Mouse (Mus musculus) cortical plate, adult 2 months (tissue): ENCODE measurements around the gene Ankrd34a. TPM values are rescaled to one million over a fixed set of nuclear protein-coding genes. Genes with fewer than 3 reads are reported as not detected.
A peak's percentile ranks its signal among the peaks of the same experiment; 100 is the strongest.

Source experiments
- H3K27ac ChIP-seq: fragments of 200-500 bp; 2 replicates; pipeline ENCODE4 v1.5.1; 2012; ENCODE audit warnings: low read length, control low read depth, inconsistent platforms; ENCODE audit not compliant: insufficient read depth
- H3K4me1 ChIP-seq: fragments of 200-500 bp; 2 replicates; pipeline ENCODE4 v1.6.1; 2011; ENCODE audit warnings: low read length; ENCODE audit not compliant: control insufficient read depth, insufficient read depth
- H3K4me3 ChIP-seq: fragments of 200-500 bp; 2 replicates; pipeline ENCODE4 v1.5.1; 2011; ENCODE audit warnings: mild to moderate bottlenecking, low read length, control low read depth; ENCODE audit not compliant: insufficient read depth
- CTCF ChIP-seq: fragments of 200-500 bp; IDR thresholded peaks from 2 replicates; pipeline ENCODE4 v1.5.1; 2011; ENCODE audit warnings: mild to moderate bottlenecking, control low read depth, low read length; ENCODE audit not compliant: insufficient read depth; ENCODE audit errors: extremely low read depth
- POLR2A ChIP-seq: fragments of 200-500 bp; IDR thresholded peaks from 2 replicates; pipeline ENCODE4 v1.6.1; 2011; ENCODE audit warnings: mild to moderate bottlenecking, low read length, control low read depth; ENCODE audit not compliant: insufficient read depth; ENCODE audit errors: extremely low read depth
- polyA plus RNA-seq: library from polyadenylated mRNA; depleted of rRNA; stranded (reverse); fragments of >200 nt; gene quantifications from 2 replicates; pipeline ENCODE4 v1.2.3, GENCODE M21; 2012

Ankrd34a gene
- polyA plus RNA-seq, 1 experiment, result 61.9 TPM

- Histone ChIP-seq H3K4me3 (no peak overlapping the region), H3K27ac (no peak overlapping the region), H3K4me1 (no peaks in the 10 kb centered on the region; the same call in 1 of the 2 replicates)
- no peak for TF ChIP-seq POLR2A
Observed at GRCm38 (mm10) chr3:96555999-96556614, 40.3 kb upstream of the Ankrd34a start.

DNA sequence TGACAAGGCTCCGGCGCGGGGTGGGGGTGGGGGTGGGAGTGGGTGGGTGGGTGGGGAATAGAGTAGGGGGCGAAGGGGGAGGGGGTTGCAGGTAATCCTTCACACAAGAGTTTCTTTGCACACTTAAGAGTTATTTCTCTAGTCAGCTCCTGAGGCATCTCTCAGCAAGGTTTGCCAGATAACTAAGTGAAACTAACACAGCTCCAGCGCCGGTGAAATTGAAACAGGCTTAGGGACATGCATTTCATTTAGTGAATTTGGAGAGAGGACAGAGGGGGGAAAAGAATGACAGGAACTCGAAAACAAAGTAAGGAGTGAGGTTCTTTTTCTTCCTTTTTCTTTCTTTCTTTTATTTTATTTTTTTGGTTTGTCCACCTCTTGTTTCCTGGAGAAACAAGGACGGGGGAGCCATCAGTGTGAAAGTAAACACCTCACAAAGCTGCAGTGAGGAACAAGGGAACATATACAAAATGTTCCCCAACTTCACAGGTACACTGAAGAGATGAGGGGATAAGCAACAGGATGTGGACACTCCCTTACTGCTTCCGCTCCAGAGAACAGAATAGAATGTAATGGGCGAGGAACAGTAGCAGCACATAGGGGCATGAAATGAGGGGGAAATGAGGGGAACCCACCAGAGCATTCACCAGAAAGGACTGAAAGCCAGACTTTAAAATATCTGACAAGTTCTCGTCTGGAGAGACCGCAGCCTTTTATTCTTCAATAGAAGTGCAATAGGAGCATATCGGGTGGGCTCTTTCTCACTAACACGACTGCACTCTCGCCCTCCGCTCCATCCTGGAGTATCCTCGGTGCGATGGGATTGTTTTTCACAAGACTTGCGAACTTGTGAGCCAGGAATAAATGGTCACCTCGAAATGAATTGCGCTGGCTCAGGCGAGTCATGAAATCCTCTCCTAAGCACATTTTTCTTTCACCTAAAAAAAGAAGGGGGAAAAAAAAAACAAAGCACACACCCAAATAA is 39.5 kb upstream of the Ankrd34a start:
- H3K4me3 ChIP-seq, result peak overlapping the region; percentile 68
- H3K4me1 ChIP-seq, result no peaks in the 10 kb centered on the region; the same call in 1 of the 2 replicates
- H3K27ac ChIP-seq, result peak overlapping the region; percentile 36
- TF ChIP-seq POLR2A (no peak), CTCF (no peak)

DNA sequence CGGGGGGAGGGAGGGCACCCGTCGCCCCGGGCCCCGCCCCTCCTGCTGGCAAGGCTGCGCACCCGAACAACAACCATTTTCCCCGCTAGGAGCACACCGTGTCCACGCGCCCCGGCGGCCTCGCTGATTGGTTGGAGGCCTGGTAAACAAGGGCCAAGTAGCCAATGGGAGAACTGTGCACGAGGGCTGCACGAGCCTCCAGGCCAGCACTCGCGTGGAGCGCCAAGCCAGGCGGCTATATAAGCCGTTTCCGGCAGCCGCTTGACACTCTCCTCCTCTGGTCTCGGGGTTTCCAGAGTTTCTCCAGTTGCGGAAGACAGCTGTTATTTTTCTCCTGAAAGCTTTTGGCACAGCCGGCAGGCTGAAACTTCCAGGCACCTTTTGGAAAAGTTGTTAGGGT is 38.7 kb upstream of the Ankrd34a start, which contains the start of gene Txnip:
Gene Txnip, plus strand, starts transcription at position 264 of the 400 bp plus-strand sequence.
- Histone ChIP-seq H3K4me3 (peak within 1 kb of the TSS; percentile 68), H3K4me1 (no peaks in the 10 kb centered on the region; the same call in 1 of the 2 replicates), H3K27ac (peak within 1 kb of the TSS; percentile 72)
- TF ChIP-seq CTCF, result no peak
- TF ChIP-seq POLR2A, result peak; percentile 97

DNA sequence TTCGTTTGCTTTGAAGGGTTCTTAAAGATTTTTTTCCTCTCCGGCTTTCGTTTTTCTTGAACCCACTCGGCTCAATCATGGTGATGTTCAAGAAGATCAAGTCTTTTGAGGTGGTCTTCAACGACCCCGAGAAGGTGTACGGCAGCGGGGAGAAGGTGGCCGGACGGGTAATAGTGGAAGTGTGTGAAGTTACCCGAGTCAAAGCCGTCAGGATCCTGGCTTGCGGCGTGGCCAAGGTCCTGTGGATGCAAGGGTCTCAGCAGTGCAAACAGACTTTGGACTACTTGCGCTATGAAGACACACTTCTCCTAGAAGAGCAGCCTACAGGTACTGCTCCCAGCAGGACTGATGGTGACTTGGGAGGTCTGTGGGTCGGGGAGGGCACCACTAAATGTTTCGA is 38.3 kb upstream of the Ankrd34a start:
- Histone ChIP-seq H3K4me3 (peak overlapping the region; percentile 68), H3K4me1 (no peaks in the 10 kb centered on the region; the same call in 1 of the 2 replicates), H3K27ac (0 out of 2 replicates have a peak overlapping the region, but pooled peaks have one; percentile 5)
- TF ChIP-seq POLR2A, result no peak
- no peak for TF ChIP-seq CTCF

GRCm38 (mm10) chr3:96558668-96559196 is 37.7 kb upstream of the Ankrd34a start:
- Histone ChIP-seq H3K4me3 (peak overlapping the region; percentile 68), H3K4me1 (no peaks in the 10 kb centered on the region; the same call in 1 of the 2 replicates), H3K27ac (peak overlapping the region; percentile 72; the same call in 1 of the 2 replicates)
- no peak for TF ChIP-seq POLR2A
- TF ChIP-seq CTCF, result no peak

GRCm38 (mm10) chr3:96559398-96559910 is 37.0 kb upstream of the Ankrd34a start:
- TF ChIP-seq CTCF, result no peak
- no peak for TF ChIP-seq POLR2A
- no peaks in the 10 kb centered on the region; the same call in 1 of the 2 replicates for H3K4me1 ChIP-seq
- H3K27ac ChIP-seq, result no peak overlapping the region

DNA sequence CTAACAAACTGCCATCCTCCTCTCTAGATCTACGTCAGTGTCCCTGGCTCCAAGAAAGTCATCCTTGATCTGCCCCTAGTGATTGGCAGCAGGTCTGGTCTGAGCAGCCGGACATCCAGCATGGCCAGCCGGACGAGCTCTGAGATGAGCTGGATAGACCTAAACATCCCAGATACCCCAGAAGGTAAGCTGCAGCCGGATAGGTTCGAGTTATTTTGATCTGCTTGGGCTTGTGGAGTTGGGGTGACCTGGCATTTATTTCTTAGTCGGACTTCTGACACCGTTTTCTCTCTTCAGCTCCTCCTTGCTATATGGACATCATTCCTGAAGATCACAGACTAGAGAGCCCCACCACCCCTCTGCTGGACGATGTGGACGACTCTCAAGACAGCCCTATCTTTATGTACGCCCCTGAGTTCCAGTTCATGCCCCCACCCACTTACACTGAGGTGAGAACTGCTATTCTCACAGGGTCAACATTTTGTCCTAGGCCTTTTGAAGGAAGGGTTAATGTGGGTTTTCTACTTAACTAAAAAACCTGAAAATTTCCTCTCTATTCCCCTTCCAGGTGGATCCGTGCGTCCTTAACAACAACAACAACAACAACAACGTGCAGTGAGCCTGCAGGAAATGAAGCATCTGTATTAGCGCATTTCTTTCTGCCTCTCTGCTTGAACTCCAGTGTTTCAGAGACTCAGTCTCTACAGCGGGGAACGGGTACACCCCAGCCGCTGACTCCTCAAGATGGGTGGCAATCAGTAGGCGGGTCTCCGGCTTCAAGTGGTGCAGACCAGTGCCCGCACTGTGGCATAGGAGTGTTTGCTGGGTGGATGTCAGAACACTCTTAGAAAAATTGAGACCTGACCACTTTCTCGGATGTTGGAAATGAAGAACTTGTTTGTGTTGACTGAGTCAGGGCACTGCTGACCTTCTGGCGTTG is 36.3 kb upstream of the Ankrd34a start:
- H3K4me3 ChIP-seq, result peak overlapping the region; percentile 68
- TF ChIP-seq POLR2A (no peak), CTCF (no peak)
- H3K27ac ChIP-seq, result no peak overlapping the region
- no peaks in the 10 kb centered on the region; the same call in 1 of the 2 replicates for H3K4me1 ChIP-seq

More at GRCm38 (mm10) chr3:96559398-96559910, 37.0 kb upstream of the Ankrd34a start:
- peak overlapping the region; percentile 68 for H3K4me3 ChIP-seq

GRCm38 (mm10) chr3:96560881-96561668 is 35.4 kb upstream of the Ankrd34a start:
- H3K27ac ChIP-seq, result peak overlapping the region; percentile 41; the same call in 1 of the 2 replicates
- H3K4me1 ChIP-seq, result no peaks in the 10 kb centered on the region; the same call in 1 of the 2 replicates
- peak overlapping the region; percentile 68 for H3K4me3 ChIP-seq
- no peak for TF ChIP-seq POLR2A
- TF ChIP-seq CTCF, result no peak
